Mouse (Mus musculus): ENCODE data around the gene Gm9495. TPM values are rescaled to one million over a fixed set of nuclear protein-coding genes. Genes with fewer than 3 reads are reported as not detected.
"Not testable (repeated sequence)": the region's sequence is repeated elsewhere in the genome, so short reads cannot be mapped to it uniquely, and the experiment has no call there.

Gm9495 gene
- not detected in 2 replicates for polyA plus RNA-seq (2014; fragmentation: Nextera tagmentation; extraction: Ambion mirVana)

DNA sequence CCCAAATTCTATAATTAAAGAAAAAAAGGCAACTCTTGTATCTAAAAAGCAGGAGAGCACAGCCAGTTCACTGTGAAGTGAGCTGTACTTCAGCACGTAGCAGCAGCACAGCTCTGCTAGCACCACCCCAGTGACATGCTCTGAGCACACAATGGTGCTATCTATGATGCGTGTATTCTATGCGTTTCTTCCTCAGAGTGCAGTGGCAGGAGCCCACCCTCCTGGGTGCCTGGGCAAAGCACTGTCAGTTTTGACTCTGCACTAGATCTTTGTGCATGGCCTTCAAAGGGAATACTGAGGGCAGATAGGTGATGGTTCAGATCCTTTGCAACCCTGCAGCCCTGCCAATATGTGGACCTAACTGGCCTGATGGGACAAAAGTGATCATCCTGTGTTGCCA is at the start of gene Gm9495:
Gene Gm9495, minus strand, starts transcription at position 101 of the 400 bp plus-strand sequence.
- not testable (repeated sequence) for H3K27me3 ChIP-seq (ENCODE audit: control insufficient read depth, insufficient read depth, low read length); H3K4me3 ChIP-seq (ENCODE audit: control insufficient read depth in 1 of 2, insufficient read depth in 1 of 2, low read depth in 1 of 2, low read length in 2 of 2); H3K9me3 ChIP-seq (ENCODE audit: control insufficient read depth, low read length); H3K9ac ChIP-seq (ENCODE audit: low read length); H3K36me3 ChIP-seq (ENCODE audit: control insufficient read depth, insufficient read depth, low read length); H3K4me2 ChIP-seq (ENCODE audit: low read length); H3K27ac ChIP-seq (replicated peaks in 1 of 2; ENCODE audit: control insufficient read depth in 1 of 2, insufficient read depth in 1 of 2, low read depth in 2 of 2, low read length in 2 of 2); ATAC-seq (ENCODE audit: insufficient number of reproducible peaks, insufficient read depth, low FRiP score, low read depth); H3K4me1 ChIP-seq (ENCODE audit: control insufficient read depth in 2 of 2, insufficient read depth in 2 of 2, low read length in 2 of 2)
- 78% methylated on average over 1 of the region's 3 CpGs for WGBS

DNA sequence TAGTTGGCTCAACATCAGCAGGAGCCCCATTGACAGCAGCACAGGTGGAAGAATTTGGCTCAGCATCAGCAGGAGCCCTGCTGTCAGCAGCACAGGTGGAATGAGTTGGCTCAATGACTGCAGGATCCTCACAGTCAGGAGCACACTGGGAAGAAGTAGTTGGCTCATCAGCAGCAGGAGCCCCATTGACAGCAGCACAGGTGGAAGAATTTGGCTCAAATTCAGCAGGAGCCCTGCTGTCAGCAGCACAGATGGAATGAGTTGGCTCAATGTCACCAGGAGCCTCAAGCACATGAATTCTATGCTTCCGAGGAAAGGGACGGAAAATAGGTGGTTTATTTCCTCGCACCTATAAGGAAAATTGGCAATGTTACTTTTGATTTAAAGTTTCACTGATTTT is 21.6 kb upstream of the Gm9495 start:
- not testable (repeated sequence) for ATAC-seq (ENCODE audit: insufficient number of reproducible peaks, insufficient read depth, low FRiP score, low read depth)
- 67% methylated on average over 3 of the region's 3 CpGs for WGBS

DNA sequence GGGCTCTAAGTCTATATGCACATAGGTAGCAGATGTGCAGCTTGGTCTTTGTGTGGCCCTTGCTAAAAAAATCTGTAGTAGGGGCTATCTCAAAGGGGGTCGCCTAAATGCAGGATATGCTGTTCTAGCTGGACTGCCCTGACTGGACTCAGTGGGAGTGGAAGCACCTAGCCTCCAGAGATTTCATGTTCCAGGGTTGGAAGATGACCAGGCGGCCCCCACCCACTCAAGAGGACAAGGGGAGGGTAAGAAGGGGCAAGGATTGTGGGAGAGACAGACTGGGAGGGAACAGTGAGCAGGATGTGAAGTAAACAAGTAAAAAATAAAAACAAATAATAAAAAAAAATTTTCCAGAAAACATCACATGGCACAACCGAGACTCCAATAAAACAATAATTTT is 33.3 kb downstream of the Gm9495 start:
- not testable (repeated sequence) for H3K27me3 ChIP-seq (ENCODE audit: control insufficient read depth, insufficient read depth, low read length); H3K4me3 ChIP-seq (ENCODE audit: control insufficient read depth in 1 of 2, insufficient read depth in 1 of 2, low read depth in 1 of 2, low read length in 2 of 2); H3K4me2 ChIP-seq (ENCODE audit: low read length); H3K27ac ChIP-seq (replicated peaks in 1 of 2; ENCODE audit: control insufficient read depth in 1 of 2, insufficient read depth in 1 of 2, low read depth in 2 of 2, low read length in 2 of 2); H3K9me3 ChIP-seq (ENCODE audit: control insufficient read depth, low read length); ATAC-seq (ENCODE audit: insufficient number of reproducible peaks, insufficient read depth, low FRiP score, low read depth); H3K36me3 ChIP-seq (ENCODE audit: control insufficient read depth, insufficient read depth, low read length); H3K9ac ChIP-seq (ENCODE audit: low read length); H3K4me1 ChIP-seq (ENCODE audit: control insufficient read depth in 2 of 2, insufficient read depth in 2 of 2, low read length in 2 of 2)
- WGBS, result 65% methylated on average over 2 of the region's 3 CpGs

More for the DNA sequence above, 21.6 kb upstream of the Gm9495 start:
- not testable (repeated sequence) for H3K9ac ChIP-seq (ENCODE audit: low read length); H3K4me1 ChIP-seq (ENCODE audit: control insufficient read depth in 2 of 2, insufficient read depth in 2 of 2, low read length in 2 of 2); H3K27ac ChIP-seq (replicated peaks in 1 of 2; ENCODE audit: control insufficient read depth in 1 of 2, insufficient read depth in 1 of 2, low read depth in 2 of 2, low read length in 2 of 2); H3K4me3 ChIP-seq (ENCODE audit: control insufficient read depth in 1 of 2, insufficient read depth in 1 of 2, low read depth in 1 of 2, low read length in 2 of 2); H3K9me3 ChIP-seq (ENCODE audit: control insufficient read depth, low read length); H3K4me2 ChIP-seq (ENCODE audit: low read length); H3K36me3 ChIP-seq (ENCODE audit: control insufficient read depth, insufficient read depth, low read length); H3K27me3 ChIP-seq (ENCODE audit: control insufficient read depth, insufficient read depth, low read length)

DNA sequence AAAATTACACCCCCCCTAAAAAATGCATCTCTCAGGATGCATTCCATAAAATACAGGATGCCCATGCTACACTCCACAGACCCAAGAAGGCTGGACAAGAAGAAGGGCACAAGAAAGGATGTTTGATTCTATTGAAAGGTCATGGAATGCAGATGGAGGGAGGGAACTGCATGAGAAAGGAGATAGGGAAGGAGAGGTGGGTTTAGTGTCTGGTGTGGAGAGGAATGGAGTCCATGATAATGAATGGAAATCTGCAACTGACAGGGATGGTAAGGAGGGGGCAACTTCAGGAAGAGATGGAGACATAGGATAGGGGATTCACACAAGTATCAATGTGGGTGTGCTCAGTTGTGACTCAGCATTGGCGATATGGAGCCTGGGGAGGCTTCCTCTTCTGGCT is 39.0 kb downstream of the Gm9495 start:
- no peak overlapping the region for H3K27ac ChIP-seq (replicated peaks in 1 of 2; ENCODE audit: control insufficient read depth in 1 of 2, insufficient read depth in 1 of 2, low read depth in 2 of 2, low read length in 2 of 2)
- no peaks in the 10 kb centered on the region for H3K9me3 ChIP-seq (ENCODE audit: control insufficient read depth, low read length)
- no peaks in the 10 kb centered on the region for H3K4me1 ChIP-seq (ENCODE audit: control insufficient read depth in 2 of 2, insufficient read depth in 2 of 2, low read length in 2 of 2)
- 89% methylated on average over 1 of the region's 1 CpGs for WGBS
- H3K36me3 ChIP-seq (ENCODE audit: control insufficient read depth, insufficient read depth, low read length), result no peaks in the 10 kb centered on the region
- no peak overlapping the region for H3K9ac ChIP-seq (ENCODE audit: low read length)
- H3K27me3 ChIP-seq (ENCODE audit: control insufficient read depth, insufficient read depth, low read length), result no peaks in the 10 kb centered on the region
- ATAC-seq (ENCODE audit: insufficient number of reproducible peaks, insufficient read depth, low FRiP score, low read depth), result no peak
- H3K4me2 ChIP-seq (ENCODE audit: low read length), result no peak overlapping the region
- no peak overlapping the region for H3K4me3 ChIP-seq (ENCODE audit: control insufficient read depth in 1 of 2, insufficient read depth in 1 of 2, low read depth in 1 of 2, low read length in 2 of 2)

DNA sequence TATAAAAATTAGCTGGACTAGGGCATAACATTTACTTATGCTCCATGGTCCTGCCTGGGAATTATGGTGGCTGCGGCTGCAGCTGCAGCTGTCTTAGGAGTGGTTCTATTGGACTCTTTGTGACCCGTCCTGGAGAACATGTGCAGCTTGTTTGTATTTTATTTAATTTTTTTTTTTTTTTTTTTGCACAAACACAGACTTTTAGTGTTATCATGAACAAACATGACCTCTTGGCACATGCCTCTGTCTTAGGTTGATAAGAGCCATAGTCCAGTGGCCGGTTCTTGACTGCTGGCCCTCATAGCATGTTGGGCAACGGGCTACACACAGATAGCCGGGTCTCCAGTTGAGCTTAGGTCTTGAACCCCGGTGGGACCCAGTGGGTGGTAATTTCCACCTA is 48.6 kb downstream of the Gm9495 start:
- Histone ChIP-seq H3K27ac (replicated peaks in 1 of 2; ENCODE audit: control insufficient read depth in 1 of 2, insufficient read depth in 1 of 2, low read depth in 2 of 2, low read length in 2 of 2) (no peak overlapping the region), H3K4me2 (ENCODE audit: low read length) (no peak overlapping the region), H3K27me3 (ENCODE audit: control insufficient read depth, insufficient read depth, low read length) (no peaks in the 10 kb centered on the region), H3K9me3 (ENCODE audit: control insufficient read depth, low read length) (no peaks in the 10 kb centered on the region), H3K36me3 (ENCODE audit: control insufficient read depth, insufficient read depth, low read length) (no peaks in the 10 kb centered on the region), H3K9ac (ENCODE audit: low read length) (no peak overlapping the region), H3K4me3 (ENCODE audit: control insufficient read depth in 1 of 2, insufficient read depth in 1 of 2, low read depth in 1 of 2, low read length in 2 of 2) (no peak overlapping the region), H3K4me1 (ENCODE audit: control insufficient read depth in 2 of 2, insufficient read depth in 2 of 2, low read length in 2 of 2) (peaks cover under 1 to 2% of the 10 kb centered on the region in 2 experiments; a peak in 1 of 4 replicates)
- WGBS, result 67% methylated on average over 6 of the region's 6 CpGs
- no peak for ATAC-seq (ENCODE audit: insufficient number of reproducible peaks, insufficient read depth, low FRiP score, low read depth)

DNA sequence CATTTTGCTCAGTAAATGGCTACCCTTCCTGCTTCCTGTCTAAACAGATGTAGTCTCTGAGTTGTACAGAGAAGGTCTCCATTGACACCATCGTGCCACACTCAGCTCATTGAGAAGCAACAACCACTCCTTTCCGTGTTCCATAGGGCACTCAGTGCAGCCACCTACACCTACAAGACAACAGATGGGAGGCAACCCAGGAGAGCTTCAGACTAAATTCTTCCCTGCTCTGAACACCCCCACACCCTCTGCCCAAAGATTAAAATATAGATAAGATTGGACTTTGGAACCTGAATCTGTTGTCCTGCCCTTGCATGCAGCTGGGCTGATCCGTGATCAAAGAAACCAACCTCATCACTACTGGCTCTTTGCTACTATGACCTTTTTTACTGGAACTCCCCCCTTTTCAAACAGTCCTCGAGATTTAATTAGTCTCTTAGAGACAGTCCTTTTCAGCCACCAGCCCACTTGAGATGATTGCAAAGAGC is 53.4 kb downstream of the Gm9495 start:
- H3K4me1 ChIP-seq (ENCODE audit: control insufficient read depth in 2 of 2, insufficient read depth in 2 of 2, low read length in 2 of 2), result peaks cover 3 to 7% of the 10 kb centered on the region in 2 experiments; a peak in 2 of 4 replicates
- WGBS, result 66% methylated on average over 4 of the region's 4 CpGs
- H3K9ac ChIP-seq (ENCODE audit: low read length), result peak overlapping the region; percentile 90
- H3K9me3 ChIP-seq (ENCODE audit: control insufficient read depth, low read length), result no peaks in the 10 kb centered on the region
- H3K4me2 ChIP-seq (ENCODE audit: low read length), result peak overlapping the region; percentile 86
- no peaks in the 10 kb centered on the region for H3K27me3 ChIP-seq (ENCODE audit: control insufficient read depth, insufficient read depth, low read length)
- H3K4me3 ChIP-seq (ENCODE audit: control insufficient read depth in 1 of 2, insufficient read depth in 1 of 2, low read depth in 1 of 2, low read length in 2 of 2), result peak overlapping the region; percentile 69 to 94
- H3K36me3 ChIP-seq (ENCODE audit: control insufficient read depth, insufficient read depth, low read length), result no peaks in the 10 kb centered on the region
- H3K27ac ChIP-seq (replicated peaks in 1 of 2; ENCODE audit: control insufficient read depth in 1 of 2, insufficient read depth in 1 of 2, low read depth in 2 of 2, low read length in 2 of 2), result peak overlapping the region in 1 of 2 experiments; percentile 78; a peak in 2 of 4 replicates
- ATAC-seq (ENCODE audit: insufficient number of reproducible peaks, insufficient read depth, low FRiP score, low read depth), result no peak

DNA sequence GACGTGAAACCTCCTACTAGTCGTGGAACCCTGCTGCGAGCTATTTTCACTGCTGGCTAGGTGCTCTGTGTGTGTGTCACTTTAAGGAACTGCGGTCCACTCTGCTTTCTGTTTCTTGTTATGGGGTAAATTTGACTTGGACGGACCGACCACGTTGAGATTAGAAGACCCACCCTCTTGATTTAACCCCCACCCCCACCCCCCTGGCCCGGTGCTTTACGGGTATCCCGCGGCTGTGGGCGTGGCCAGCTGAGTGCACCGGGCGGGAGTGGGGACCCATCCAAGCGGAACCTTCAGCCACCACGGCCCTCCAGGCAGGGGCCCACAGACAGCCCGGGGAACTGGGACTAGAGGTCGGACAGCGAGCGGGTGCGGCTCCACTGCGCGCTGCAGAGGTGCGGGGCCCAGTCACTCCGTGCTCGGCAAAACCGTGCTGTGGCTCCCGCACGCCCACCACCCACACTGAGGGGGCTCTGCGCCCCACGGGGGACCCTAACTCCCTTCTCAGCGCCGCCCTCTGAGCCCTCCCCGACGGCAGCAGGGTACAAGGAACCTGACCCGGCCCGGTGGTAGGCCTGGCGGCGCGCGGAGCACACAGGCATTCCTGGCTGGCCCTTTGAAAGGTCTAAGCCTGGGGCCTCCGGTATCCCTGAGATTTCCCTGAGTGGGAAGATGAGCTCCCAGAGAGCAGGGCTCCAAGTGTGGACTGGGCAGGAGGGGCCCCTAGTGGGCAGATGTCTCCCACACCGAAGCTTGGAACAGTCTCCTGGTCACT is 54.0 kb downstream of the Gm9495 start:
- Histone ChIP-seq H3K27me3 (ENCODE audit: control insufficient read depth, insufficient read depth, low read length) (no peaks in the 10 kb centered on the region), H3K4me1 (ENCODE audit: control insufficient read depth in 2 of 2, insufficient read depth in 2 of 2, low read length in 2 of 2) (peaks cover 4 to 10% of the 10 kb centered on the region in 2 experiments), H3K36me3 (ENCODE audit: control insufficient read depth, insufficient read depth, low read length) (no peaks in the 10 kb centered on the region), H3K9ac (ENCODE audit: low read length) (peak overlapping the region; percentile 90), H3K27ac (replicated peaks in 1 of 2; ENCODE audit: control insufficient read depth in 1 of 2, insufficient read depth in 1 of 2, low read depth in 2 of 2, low read length in 2 of 2) (peak overlapping the region; percentile 78 to 82), H3K9me3 (ENCODE audit: control insufficient read depth, low read length) (no peaks in the 10 kb centered on the region), H3K4me3 (ENCODE audit: control insufficient read depth in 1 of 2, insufficient read depth in 1 of 2, low read depth in 1 of 2, low read length in 2 of 2) (peak overlapping the region; percentile 69 to 94), H3K4me2 (ENCODE audit: low read length) (peak overlapping the region; percentile 86)
- ATAC-seq (ENCODE audit: insufficient number of reproducible peaks, insufficient read depth, low FRiP score, low read depth), result peak; percentile 69
- WGBS, result 10% methylated on average over 43 of the region's 43 CpGs
